Mouse (Mus musculus) embryonic facial prominence, embryonic 10.5 days (tissue): ENCODE results near the gene Tuba3a. TPM values are rescaled to one million over a fixed set of nuclear protein-coding genes. Genes with fewer than 3 reads are reported as not detected.
"Not testable (repeated sequence)": the region's sequence is repeated elsewhere in the genome, so short reads cannot be mapped to it uniquely, and the experiment has no call there.

Experiments used
- DNase-seq: peaks from one replicate; pipeline ENCODE4 v3.0.0-alpha.2; 2017; ENCODE audit warnings: low spot score
- H3K27ac ChIP-seq: fragments of 300-500 bp; sonication (generic); replicated peaks from 2 replicates; pipeline ENCODE4 v1.5.1; 2016; ENCODE audit warnings: mild to moderate bottlenecking
- H3K27me3 ChIP-seq: fragments of 300-500 bp; sonication (generic); replicated peaks from 2 replicates; pipeline ENCODE4 v1.6.1; 2016; ENCODE audit warnings: low read depth, mild to moderate bottlenecking; ENCODE audit not compliant: poor library complexity, severe bottlenecking
- H3K36me3 ChIP-seq: fragments of 300-500 bp; sonication (generic); replicated peaks from 2 replicates; pipeline ENCODE4 v1.6.1; 2016; ENCODE audit warnings: mild to moderate bottlenecking, moderate library complexity
- H3K4me1 ChIP-seq: fragments of 300-500 bp; sonication (generic); 2 replicates; pipeline ENCODE4 v1.6.1; 2016
- H3K4me3 ChIP-seq: fragments of 300-500 bp; sonication (generic); 2 replicates; pipeline ENCODE4 v1.5.1; 2016; ENCODE audit warnings: mild to moderate bottlenecking, moderate library complexity
- H3K9me3 ChIP-seq: fragments of 300-500 bp; sonication (generic); 2 replicates; pipeline ENCODE4 v1.6.1; 2016; ENCODE audit warnings: mild to moderate bottlenecking
- WGBS: fragments of 180-500 bp; shearing (Covaris S2); methylation state at CpG from one replicate; pipeline ENCODE4 v1.1.7; 2016; 5-methylcytosine and 5-hydroxymethylcytosine counted together
- polyA plus RNA-seq: library from polyadenylated mRNA; unstranded; fragments of >200 nt; fragmentation: Nextera tagmentation; extraction: Ambion mirVana; gene quantifications from 2 replicates; pipeline ENCODE4 v1.2.1, GENCODE M21; 2016

Tuba3a gene
- polyA plus RNA-seq, 1 experiment from 2014 or later = 0.16 TPM

GRCm38 (mm10) chr6:125303242-125303641 lies 17.4 kb upstream of the Tuba3a start:
- 88% methylated on average over 4 of the region's 4 CpGs for WGBS
- Histone ChIP-seq H3K4me1 (peaks cover 3% of the 10 kb centered on the region; the same call in 1 of the 2 replicates), H3K36me3 (peaks cover 21% of the 10 kb centered on the region), H3K9me3 (peaks cover 7% of the 10 kb centered on the region; the same call in 1 of the 2 replicates), H3K4me3 (no peak overlapping the region), H3K27ac (no peak overlapping the region), H3K27me3 (no peaks in the 10 kb centered on the region)
- DNase-seq = no peak

- H3K4me1 ChIP-seq = peaks cover 3% of the 10 kb centered on the region; the same call in 1 of the 2 replicates
- H3K9me3 ChIP-seq = peaks cover 7% of the 10 kb centered on the region; the same call in 1 of the 2 replicates
- H3K4me3 ChIP-seq = no peak overlapping the region
- peaks cover 17% of the 10 kb centered on the region for H3K36me3 ChIP-seq
- H3K27ac ChIP-seq = no peak overlapping the region
- 87% methylated on average over 24 of the region's 24 CpGs for WGBS
- no peaks in the 10 kb centered on the region for H3K27me3 ChIP-seq
- DNase-seq = no peak
These were observed 16.6 kb upstream of the Tuba3a start for GRCm38 (mm10) chr6:125302231-125302982.

GRCm38 (mm10) chr6:125300982-125301381 lies 15.1 kb upstream of the Tuba3a start:
- no peak overlapping the region for H3K4me3 ChIP-seq
- H3K4me1 ChIP-seq = peaks cover 3% of the 10 kb centered on the region; the same call in 1 of the 2 replicates
- no peak overlapping the region for H3K27ac ChIP-seq
- 64% methylated on average over 1 of the region's 1 CpGs for WGBS
- H3K27me3 ChIP-seq = no peaks in the 10 kb centered on the region
- peaks cover 3% of the 10 kb centered on the region; the same call in 1 of the 2 replicates for H3K36me3 ChIP-seq
- DNase-seq = no peak
- H3K9me3 ChIP-seq = peaks cover 7% of the 10 kb centered on the region; the same call in 1 of the 2 replicates

GRCm38 (mm10) chr6:125297149-125297820 lies 11.4 kb upstream of the Tuba3a start:
- H3K36me3 ChIP-seq = no peaks in the 10 kb centered on the region
- no peaks in the 10 kb centered on the region for H3K9me3 ChIP-seq
- no peak overlapping the region for H3K4me3 ChIP-seq
- WGBS = 78% methylated on average over 5 of the region's 5 CpGs
- H3K4me1 ChIP-seq = peaks cover 3% of the 10 kb centered on the region; the same call in 1 of the 2 replicates
- H3K27me3 ChIP-seq = no peaks in the 10 kb centered on the region
- DNase-seq = no peak
- H3K27ac ChIP-seq = no peak overlapping the region

GRCm38 (mm10) chr6:125294049-125294448 lies 8.2 kb upstream of the Tuba3a start:
- Histone ChIP-seq H3K27me3 (no peaks in the 10 kb centered on the region), H3K4me3 (no peak overlapping the region), H3K36me3 (no peaks in the 10 kb centered on the region), H3K27ac (no peak overlapping the region), H3K4me1 (peaks cover 4% of the 10 kb centered on the region; the same call in 1 of the 2 replicates), H3K9me3 (no peaks in the 10 kb centered on the region)
- no peak for DNase-seq
- WGBS = 85% methylated on average over 4 of the region's 4 CpGs

GRCm38 (mm10) chr6:125292256-125292655 lies 6.4 kb upstream of the Tuba3a start:
- Histone ChIP-seq H3K27ac (no peak overlapping the region), H3K27me3 (no peaks in the 10 kb centered on the region), H3K9me3 (no peaks in the 10 kb centered on the region), H3K4me1 (peaks cover 4% of the 10 kb centered on the region; the same call in 1 of the 2 replicates), H3K36me3 (no peaks in the 10 kb centered on the region), H3K4me3 (no peak overlapping the region)
- no peak for DNase-seq
- WGBS = 89% methylated on average over 7 of the region's 7 CpGs

GRCm38 (mm10) chr6:125291329-125291728 lies 5.5 kb upstream of the Tuba3a start:
- DNase-seq = no peak
- H3K4me1 ChIP-seq = peaks cover 4% of the 10 kb centered on the region; the same call in 1 of the 2 replicates
- no peaks in the 10 kb centered on the region for H3K9me3 ChIP-seq
- no peaks in the 10 kb centered on the region for H3K36me3 ChIP-seq
- no peak overlapping the region for H3K27ac ChIP-seq
- 86% methylated on average over 4 of the region's 4 CpGs for WGBS
- no peak overlapping the region for H3K4me3 ChIP-seq
- no peaks in the 10 kb centered on the region for H3K27me3 ChIP-seq

GRCm38 (mm10) chr6:125288730-125289129 lies 2.9 kb upstream of the Tuba3a start:
- H3K4me3 ChIP-seq = no peak overlapping the region
- no peak for DNase-seq
- peaks cover 4% of the 10 kb centered on the region; the same call in 1 of the 2 replicates for H3K4me1 ChIP-seq
- no peaks in the 10 kb centered on the region for H3K36me3 ChIP-seq
- no peak overlapping the region for H3K27ac ChIP-seq
- H3K9me3 ChIP-seq = peaks cover 5% of the 10 kb centered on the region; the same call in 1 of the 2 replicates
- 75% methylated on average over 5 of the region's 5 CpGs for WGBS
- no peaks in the 10 kb centered on the region for H3K27me3 ChIP-seq

- H3K9me3 ChIP-seq = peaks cover 5% of the 10 kb centered on the region; the same call in 1 of the 2 replicates
- H3K27me3 ChIP-seq = no peaks in the 10 kb centered on the region
- H3K4me3 ChIP-seq = no peak overlapping the region
- H3K4me1 ChIP-seq = peaks cover 4% of the 10 kb centered on the region; the same call in 1 of the 2 replicates
- no peak for DNase-seq
- no peak overlapping the region for H3K27ac ChIP-seq
- WGBS = 90% methylated on average over 4 of the region's 4 CpGs
- no peaks in the 10 kb centered on the region for H3K36me3 ChIP-seq
These were observed 1.1 kb upstream of the Tuba3a start for GRCm38 (mm10) chr6:125286944-125287343.

- Histone ChIP-seq H3K27ac (no peak overlapping the region), H3K36me3 (no peaks in the 10 kb centered on the region), H3K4me1 (peaks cover 2% of the 10 kb centered on the region; the same call in 1 of the 2 replicates), H3K27me3 (no peaks in the 10 kb centered on the region), H3K4me3 (no peak overlapping the region), H3K9me3 (peaks cover 5% of the 10 kb centered on the region; the same call in 1 of the 2 replicates)
- no peak for DNase-seq
- 86% methylated on average over 7 of the region's 7 CpGs for WGBS
These were observed 1.1 kb downstream of the Tuba3a start for GRCm38 (mm10) chr6:125284751-125285150.

- H3K4me1 ChIP-seq = no peaks in the 10 kb centered on the region; the same call in 1 of the 2 replicates
- DNase-seq = no peak
- H3K9me3 ChIP-seq = peaks cover 5% of the 10 kb centered on the region; the same call in 1 of the 2 replicates
- no peaks in the 10 kb centered on the region for H3K36me3 ChIP-seq
- no peaks in the 10 kb centered on the region for H3K27me3 ChIP-seq
- 67% methylated on average over 8 of the region's 8 CpGs for WGBS
- H3K4me3 ChIP-seq = no peak overlapping the region
- H3K27ac ChIP-seq = no peak overlapping the region
These were observed 1.6 kb downstream of the Tuba3a start for GRCm38 (mm10) chr6:125284250-125284649.

- not testable (repeated sequence) for H3K36me3 ChIP-seq, H3K27ac ChIP-seq, H3K27me3 ChIP-seq, H3K9me3 ChIP-seq, DNase-seq, H3K4me3 ChIP-seq, H3K4me1 ChIP-seq
- 90% methylated on average over 13 of the region's 13 CpGs for WGBS
These were observed 3.1 kb downstream of the Tuba3a start for GRCm38 (mm10) chr6:125282721-125283120.
